Mouse (Mus musculus) neural tube, embryonic 10.5 days (tissue): ENCODE measurements around the gene Sorcs2.
"Not testable (repeated sequence)": the region's sequence is repeated elsewhere in the genome, so short reads cannot be mapped to it uniquely, and the experiment has no call there.

Experiments
- DNase-seq: peaks from one replicate; pipeline ENCODE4 v3.0.0-alpha.2; 2017; ENCODE audit warnings: low spot score; ENCODE audit errors: extremely low spot score

Gene Sorcs2

GRCm38 (mm10) chr5:36304299-36304980 is 93.5 kb downstream of the Sorcs2 start:
- DNase-seq: no peak

DNA sequence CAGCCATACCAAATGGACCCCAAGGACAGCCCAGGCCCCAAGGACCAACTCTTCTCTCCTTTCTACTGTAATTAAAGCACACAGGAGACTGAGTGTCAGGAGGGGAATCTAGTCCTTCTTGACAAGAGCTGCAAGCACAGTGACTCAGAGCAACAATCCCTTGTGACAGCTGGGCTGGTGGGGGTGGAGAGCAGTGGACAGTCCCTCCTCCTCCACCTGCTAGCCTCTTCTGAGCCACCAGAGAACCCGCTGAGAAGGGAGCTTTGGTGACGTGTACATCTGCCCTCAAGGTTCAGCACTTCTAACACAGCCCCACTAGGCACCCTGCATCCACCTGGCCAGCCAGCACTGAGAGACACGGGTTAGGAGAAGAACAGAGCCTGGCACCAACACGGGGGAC is 96.8 kb downstream of the Sorcs2 start:
- DNase-seq: no peak

DNA sequence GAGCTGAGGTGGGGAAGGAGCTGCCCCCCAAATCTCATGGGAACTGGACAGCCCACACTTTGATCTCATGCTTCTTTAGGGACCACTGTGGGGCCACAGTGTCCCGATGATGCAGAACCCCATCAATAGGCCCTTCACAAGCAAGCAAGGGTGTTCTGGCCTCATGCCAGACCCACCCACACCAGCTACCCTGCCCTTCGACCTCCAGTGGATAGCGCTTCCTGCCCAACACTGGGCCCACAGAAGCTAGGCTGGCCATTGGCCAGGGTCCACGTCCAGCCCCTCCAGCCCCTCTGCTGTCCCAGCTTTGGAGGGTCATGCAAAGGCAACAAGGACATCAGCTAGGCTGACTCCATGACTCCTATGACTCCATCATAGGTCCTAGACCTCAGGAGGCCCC is 99.9 kb downstream of the Sorcs2 start:
- no peak for DNase-seq

GRCm38 (mm10) chr5:36297246-36297645 is 100.7 kb downstream of the Sorcs2 start:
- no peak for DNase-seq

GRCm38 (mm10) chr5:36293109-36293900 is 104.6 kb downstream of the Sorcs2 start:
- no peak for DNase-seq

GRCm38 (mm10) chr5:36292321-36292720 is 105.6 kb downstream of the Sorcs2 start:
- no peak for DNase-seq

DNA sequence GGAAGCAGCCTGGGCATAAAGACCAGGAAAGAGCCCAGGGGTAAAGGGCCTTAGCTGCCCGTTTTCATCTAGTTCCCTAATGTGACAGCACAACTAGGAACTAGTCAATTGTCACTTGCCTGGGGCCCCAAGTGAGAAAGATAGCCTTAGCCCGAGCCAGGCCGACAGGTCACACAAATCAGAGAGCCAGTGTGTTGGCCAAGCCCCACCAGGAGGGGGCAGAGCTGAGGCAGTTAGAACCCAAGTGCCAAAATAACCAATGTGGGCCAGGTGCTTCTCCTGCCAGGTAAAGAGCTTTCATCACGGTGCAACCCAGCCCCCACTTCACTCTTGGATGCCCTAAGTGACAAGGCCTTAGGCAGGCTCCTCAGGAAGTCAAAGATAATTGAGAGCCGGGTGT is 106.7 kb downstream of the Sorcs2 start:
- no peak for DNase-seq

DNA sequence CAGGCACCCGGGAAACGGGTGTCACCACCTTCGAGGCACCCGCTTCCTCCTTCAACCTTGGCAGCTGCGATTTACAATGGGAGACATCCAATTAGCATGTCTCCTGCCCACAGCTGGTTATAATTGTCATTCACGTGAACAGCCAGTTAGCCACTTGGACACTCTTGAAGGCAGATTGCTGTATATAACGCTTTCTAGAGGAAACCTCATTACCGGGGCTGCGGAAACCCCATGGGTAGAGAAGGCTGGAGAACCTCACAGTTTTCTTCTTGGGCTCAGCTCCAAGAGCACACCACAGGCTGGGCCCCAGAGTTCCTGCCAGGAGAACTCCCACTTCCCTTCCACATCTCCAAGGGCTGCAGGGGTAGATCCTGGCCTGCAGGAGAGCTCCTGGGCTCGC is 112.5 kb downstream of the Sorcs2 start:
- DNase-seq: no peak

DNA sequence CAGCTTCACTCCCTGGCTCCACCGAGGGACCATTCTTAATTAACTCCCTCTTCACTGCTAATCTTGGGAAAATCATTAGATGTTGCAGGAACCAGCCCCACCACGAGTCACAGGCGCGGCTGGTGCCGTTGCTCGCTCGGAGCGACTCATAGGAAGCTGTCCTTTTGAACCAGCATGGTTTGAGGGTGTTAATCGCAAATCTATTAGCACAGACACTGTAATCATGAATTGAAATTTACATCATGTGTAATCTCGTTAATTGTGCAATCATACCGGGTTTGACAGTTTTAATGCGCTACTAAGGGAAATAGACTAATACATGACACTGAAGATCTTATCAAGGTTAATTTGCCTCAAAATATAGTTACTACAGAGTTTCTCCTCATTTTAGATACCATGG is 118.0 kb downstream of the Sorcs2 start:
- no peak for DNase-seq

DNA sequence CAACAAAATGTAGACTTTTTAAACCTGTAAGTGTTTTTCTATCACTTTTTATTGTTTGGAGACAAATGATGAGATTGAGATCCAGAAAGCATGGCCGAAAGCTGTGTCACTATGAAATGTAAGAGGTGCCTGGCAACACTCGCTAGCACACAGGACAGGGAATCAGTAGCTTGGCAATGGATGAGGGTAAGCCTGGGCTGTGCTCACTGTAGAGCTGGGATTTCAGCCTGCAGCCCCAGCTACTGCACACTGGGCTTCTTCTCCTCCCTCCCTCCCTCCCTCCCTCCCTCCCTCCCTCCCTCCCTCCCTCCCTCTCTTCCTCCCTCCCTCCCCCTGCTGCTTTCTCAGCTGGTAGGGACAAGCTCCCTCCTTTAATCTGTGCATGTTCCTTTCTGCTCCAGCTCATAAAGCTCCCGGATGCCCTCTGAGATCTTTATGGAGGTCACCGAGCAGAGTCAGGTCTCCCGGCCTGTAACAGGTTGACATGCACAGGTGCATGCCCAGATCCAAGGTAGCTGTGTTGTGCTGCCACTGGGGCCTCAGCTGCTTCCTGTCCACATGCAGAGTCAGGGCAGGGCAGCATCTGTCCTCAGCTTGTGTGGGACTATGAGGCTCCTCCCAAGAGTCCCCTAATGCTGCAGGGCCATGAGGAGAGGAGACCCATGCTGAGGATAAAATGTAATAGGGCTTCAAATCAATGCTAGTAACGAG is 123.1 kb downstream of the Sorcs2 start:
- DNase-seq: no peak

DNA sequence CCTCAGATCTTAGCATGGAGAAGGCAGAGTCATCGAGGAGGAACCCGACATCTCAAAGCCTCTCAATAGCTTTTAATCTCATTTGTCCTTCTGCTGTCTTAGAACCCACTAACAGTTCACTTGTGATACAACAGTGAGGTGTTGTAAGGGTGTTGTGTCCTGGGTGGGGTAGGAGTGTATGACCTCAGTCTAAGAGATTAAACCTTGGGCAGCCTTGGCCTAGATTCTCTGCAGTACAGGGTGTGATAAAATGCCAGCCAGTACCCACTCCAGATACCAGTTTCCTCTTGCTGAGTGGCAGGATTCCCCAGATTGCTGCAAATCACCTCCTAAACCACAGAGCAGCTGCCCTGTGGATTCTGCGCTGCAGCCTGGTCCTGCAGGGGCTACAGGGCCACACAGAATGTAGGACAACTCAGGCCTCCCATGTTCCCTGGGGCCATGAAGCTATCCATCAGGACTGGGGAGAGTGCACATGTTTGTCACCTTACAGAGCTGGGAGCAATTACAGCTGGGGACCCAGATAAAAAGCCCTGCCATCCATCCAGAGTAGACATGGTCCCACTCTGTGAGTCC is 130.7 kb downstream of the Sorcs2 start:
- DNase-seq: no peak

DNA sequence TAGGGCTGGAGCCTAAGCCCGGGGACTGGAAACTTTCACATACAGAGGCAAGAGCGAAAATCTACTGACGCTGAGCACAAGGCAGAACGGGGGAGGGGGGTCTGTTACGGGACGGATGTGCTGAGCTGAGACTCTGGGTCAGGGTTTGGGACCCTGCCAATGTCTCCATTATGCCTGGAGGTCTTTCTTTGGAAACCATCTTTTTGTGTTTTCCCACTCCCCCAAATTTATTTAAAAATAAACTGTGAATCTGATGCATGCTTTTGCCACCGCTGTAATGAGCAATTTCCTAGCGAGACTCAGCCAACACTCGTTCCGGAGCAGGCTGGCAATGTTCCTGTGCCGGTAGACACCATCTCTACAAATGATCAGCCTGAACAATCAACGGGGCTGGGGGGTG is 137.1 kb downstream of the Sorcs2 start:
- no peak for DNase-seq

- DNase-seq: no peak
Observed at GRCm38 (mm10) chr5:36259691-36260124, 138.2 kb downstream of the Sorcs2 start.

DNA sequence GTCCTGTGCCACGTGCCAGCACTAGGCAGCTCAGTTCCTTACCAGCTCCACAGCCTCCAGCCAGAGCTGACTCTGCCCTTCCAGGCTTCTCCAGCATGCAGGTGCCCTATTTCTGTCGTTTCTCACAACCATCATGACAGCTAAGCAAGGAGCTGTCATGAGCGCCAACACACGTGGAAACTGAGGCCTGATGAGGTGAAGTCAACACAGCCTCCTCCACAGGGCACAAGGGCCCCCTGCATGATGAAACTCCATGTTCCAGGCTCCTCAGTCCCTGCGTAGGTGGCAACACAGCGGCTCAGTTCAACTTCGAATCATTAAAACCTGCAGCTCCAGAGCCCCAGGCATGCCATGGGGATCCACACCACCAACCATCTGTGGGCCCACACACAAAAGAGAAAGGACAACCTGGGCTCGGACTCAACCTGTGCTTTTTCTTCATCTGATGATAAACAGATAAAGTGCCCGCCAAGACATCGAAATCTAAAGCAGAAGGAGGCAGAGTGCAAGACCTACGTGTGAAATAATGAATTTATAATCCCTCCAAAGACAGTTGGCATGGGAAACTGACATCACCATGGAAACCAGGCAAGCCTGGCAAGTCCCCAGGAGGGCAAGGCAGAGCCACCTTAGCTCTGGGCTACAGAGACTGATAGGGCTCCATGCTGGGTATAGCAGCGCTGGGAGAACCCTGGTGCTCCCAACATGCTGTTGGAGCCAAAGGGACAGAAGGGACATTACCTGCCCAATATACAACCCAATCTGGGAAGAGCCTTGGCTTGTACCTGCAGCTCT is 139.4 kb downstream of the Sorcs2 start:
- DNase-seq: no peak

GRCm38 (mm10) chr5:36257008-36257407 is 140.9 kb downstream of the Sorcs2 start:
- DNase-seq: no peak

DNA sequence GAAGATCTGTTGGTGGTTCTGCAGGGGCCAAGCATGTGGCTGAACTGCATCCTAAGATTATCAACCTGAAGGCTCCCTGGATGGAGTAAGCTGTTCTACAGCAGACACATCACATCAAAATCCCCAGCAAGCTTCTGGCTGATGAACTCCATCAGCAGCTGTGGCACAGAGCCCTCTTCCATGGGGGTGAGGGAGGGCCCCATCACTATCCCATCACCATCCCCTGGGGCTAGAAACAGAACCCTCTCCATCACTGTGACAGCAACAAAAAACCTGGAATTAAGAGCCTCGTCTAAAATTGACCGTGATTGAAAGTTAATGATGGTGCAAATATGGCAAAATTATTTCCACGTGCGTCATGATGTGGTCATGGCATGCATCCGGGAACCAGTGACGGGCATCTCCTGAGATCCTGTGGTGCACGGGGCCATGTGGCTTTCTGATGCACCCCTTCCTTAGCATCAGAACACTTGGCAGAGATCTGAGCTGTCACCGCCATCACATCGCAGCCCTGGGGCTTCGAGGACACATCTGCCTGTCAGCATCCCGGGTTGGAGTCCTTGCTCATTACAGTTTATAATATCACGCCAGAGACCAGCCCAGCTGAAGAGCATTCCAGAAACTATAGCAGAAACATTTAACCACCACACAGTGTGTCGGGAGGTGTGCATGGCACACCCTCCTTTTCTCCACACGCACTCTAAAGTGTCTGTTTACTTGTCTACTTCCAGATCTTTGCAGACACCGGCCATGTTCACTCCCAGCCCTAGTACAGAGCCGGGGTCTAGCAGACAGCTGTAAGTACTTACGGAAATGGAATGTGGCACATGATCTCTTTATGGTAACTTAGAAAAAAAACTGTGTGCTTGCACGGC is 143.1 kb downstream of the Sorcs2 start:
- peak; percentile 15 for DNase-seq

- DNase-seq: no peak
Observed at GRCm38 (mm10) chr5:36252746-36253504, 145.0 kb downstream of the Sorcs2 start.

DNA sequence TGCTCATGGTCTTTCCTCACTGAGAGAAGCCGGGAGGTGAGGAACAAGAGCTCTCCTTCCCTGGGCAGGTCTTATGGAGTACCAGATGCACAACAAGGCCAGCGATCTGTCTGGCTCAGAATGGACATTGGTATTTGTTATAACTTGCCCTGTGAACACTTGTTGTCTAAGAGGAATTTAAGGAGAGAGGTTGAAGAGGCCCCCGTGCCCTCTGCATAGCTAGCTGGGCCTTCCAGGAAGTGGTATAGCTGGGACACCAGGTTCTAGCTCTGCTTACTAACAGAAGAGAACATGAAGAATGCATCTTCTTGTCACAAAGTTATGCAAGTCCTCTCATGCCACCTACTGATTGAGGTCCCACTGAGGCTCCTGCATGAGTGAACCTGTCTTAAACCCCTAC is 149.9 kb downstream of the Sorcs2 start:
- DNase-seq: no peak

DNA sequence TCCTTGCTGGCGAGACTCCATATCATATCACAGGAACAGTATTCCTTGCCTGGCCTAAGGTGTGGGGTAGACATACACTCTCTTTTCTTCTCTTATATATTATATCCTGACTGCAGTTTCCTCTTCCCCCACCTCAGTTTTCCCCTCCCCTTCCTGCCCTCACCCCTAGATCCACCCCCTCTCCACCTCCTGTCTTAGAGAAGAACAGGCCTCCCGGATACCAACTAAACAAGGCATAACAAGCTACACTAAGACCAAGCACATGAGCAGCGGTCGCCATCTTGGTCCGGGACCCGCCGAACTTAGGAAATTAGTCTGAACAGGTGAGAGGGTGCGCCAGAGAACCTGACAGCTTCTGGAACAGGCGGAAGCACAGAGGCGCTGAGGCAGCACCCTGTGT is 160.4 kb downstream of the Sorcs2 start:
- DNase-seq: not testable (repeated sequence)
